Mouse (Mus musculus): Measurements from ENCODE around the gene Avil.
A peak's percentile ranks its signal among the peaks of the same experiment; 100 is the strongest.
"Not testable (repeated sequence)": the region's sequence is repeated elsewhere in the genome, so short reads cannot be mapped to it uniquely, and the experiment has no call there.

Avil gene

DNA sequence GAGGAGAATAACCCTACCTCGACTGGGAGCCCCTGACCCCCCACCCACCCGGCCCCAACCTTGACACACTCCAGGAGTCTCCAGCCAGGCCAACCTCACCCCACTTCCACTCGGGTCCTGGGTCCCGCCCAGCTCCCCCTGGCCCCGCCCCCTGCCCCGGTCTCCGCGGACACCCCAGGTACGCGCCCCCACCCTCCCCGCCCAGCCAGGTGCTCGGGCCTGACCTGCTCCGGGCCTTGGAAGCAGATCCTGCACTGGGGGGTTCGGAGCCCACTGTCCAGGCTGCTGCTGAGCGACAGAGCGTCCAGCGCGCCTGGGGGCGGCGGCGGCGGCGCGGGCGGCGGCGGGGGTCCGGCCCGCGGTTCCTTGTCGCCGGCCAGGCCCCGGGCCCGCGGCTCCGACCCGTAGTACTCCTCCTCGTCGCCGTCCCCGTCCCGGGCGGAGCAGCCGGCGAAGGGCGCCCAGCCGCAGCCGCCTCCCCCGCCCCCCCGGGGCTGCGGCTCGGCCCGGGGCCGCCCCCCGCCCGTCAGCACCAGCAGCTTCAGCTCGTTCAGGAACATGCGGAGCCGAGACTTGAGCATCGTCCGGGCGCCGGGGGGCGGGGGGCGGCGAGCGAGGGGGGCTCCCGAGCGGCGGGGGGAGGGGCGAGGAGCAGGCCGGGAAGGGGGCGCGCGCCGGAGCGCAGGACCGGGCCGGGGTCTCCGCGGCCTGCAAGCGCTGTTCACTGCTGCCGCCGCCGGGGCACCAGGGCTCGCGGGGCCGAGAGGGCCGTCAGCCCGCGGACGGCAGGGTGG is 58.9 kb downstream of the Avil start:
- DNase-seq (ENCODE audit: extremely low read depth, low read depth): no peak

GRCm38 (mm10) chr10:127059968-127060916 is 59.7 kb downstream of the Avil start, which contains the start of gene March9:
March9 (minus strand) TSS chr10:127060184.
- DNase-seq (ENCODE audit: extremely low read depth, low read depth): no peak

DNA sequence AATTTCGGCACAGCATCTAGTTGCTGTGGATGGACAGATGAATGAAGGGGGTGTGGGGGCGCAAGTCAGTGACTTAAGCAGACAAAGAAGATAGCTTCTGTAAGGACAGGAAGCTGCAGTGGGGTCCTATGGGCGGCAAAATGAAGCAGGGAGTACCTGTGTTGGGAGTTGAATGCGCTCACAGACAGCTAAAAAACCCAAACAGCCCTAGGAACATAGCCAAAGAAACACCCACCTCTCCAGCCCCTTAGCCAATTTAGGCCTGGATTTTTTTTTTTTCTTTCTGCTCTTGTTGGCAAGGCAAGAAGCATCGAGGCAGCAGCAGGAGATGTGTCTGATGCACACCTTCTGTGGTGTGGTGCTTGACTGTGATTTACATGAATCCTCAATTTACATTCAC is 60.6 kb downstream of the Avil start:
- DNase-seq (ENCODE audit: extremely low read depth, low read depth): no peak

GRCm38 (mm10) chr10:127061513-127061912 is 61.0 kb downstream of the Avil start:
- no peak for DNase-seq (ENCODE audit: extremely low read depth, low read depth)

- DNase-seq (ENCODE audit: extremely low read depth, low read depth): not testable (repeated sequence)
Measured at GRCm38 (mm10) chr10:127062101-127062500, 61.6 kb downstream of the Avil start.

- DNase-seq (ENCODE audit: extremely low read depth, low read depth): no peak
Measured at GRCm38 (mm10) chr10:127062503-127062902, 62.0 kb downstream of the Avil start.

DNA sequence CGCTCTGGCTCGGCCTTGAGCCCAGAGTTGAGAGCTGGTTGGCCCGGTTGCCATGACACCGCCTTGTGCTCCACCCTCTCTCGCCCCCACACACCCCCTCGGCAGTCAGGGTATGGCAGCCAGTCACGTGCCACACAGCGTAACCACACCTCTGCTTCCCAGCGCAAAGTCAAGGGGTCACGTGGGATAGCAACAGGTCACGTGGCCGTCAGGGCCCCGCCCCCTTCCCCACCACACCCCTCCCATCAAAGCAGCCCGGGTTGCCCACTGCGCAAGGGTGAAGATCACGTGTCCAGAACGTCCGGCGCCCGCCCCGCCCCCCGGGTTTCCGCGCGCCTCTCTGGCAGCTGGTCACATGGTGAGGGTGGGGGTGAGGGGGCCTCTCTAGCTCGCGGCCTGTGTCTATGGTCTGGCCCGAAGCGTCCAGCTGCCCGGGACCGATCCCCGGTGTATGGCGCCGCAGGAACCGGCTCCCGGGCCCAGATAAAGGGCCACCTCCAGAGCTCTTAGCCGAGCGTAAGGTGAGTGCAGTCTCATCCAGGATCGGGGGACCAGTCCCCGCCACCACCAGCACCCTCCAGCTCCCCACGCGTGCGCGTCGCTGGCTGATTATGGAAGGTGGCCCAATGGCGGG is 62.8 kb downstream of the Avil start, which contains the start of gene Cdk4:
Gene Cdk4 (plus strand): TSS at position 296 of the 634 bp plus-strand sequence.
- DNase-seq (ENCODE audit: extremely low read depth, low read depth): peak; percentile 92

DNA sequence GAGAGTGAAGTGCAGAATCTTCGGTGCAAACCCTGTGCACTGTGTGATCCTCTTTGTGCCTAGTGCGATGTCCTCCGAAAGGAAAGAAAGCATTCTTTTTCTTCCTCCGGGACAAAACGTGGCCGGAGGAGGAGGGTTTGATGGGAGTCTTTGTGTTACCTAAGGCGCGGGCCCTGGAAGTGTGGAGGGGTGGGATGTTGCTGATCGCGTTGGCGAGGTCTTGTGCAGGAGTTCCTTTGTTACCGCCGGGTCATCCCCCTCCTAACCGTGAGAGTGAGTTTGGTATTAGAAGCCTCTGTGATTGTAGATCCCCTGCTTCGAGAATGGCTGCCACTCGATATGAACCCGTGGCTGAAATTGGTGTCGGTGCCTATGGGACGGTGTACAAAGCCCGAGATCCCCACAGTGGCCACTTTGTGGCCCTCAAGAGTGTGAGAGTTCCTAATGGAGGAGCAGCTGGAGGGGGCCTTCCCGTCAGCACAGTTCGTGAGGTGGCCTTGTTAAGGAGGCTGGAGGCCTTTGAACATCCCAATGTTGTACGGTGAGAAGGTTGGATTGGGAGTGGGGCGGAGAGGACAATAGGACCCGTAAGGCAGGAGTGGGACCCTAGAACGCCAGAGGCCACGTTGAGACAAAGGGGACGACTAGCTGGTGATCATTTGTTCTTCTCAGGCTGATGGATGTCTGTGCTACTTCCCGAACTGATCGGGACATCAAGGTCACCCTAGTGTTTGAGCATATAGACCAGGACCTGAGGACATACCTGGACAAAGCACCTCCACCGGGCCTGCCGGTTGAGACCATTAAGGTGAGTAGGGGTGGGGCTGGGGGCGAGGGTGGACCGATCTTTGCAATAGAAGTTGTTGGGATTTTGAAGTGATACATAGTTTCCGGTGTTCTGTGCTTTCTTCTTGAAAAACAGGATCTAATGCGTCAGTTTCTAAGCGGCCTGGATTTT is 63.7 kb downstream of the Avil start:
- no peak for DNase-seq (ENCODE audit: extremely low read depth, low read depth)

- DNase-seq (ENCODE audit: extremely low read depth, low read depth): no peak
Measured at GRCm38 (mm10) chr10:127065981-127066380, 65.5 kb downstream of the Avil start.

GRCm38 (mm10) chr10:127066519-127067018 is 66.1 kb downstream of the Avil start:
- DNase-seq (ENCODE audit: extremely low read depth, low read depth): no peak

GRCm38 (mm10) chr10:127068360-127069038 is 68.0 kb downstream of the Avil start:
- DNase-seq (ENCODE audit: extremely low read depth, low read depth): no peak

- no peak for DNase-seq (ENCODE audit: extremely low read depth, low read depth)
Measured at GRCm38 (mm10) chr10:127069281-127070189, 69.0 kb downstream of the Avil start.
